Mouse (Mus musculus): Measurements from ENCODE around the gene Tmem107. TPM values are rescaled to one million over a fixed set of nuclear protein-coding genes. Genes with fewer than 3 reads are reported as not detected.

Tmem107 gene
- polyA plus RNA-seq, 1 experiment from 2014 or later = 28.4 TPM

DNA sequence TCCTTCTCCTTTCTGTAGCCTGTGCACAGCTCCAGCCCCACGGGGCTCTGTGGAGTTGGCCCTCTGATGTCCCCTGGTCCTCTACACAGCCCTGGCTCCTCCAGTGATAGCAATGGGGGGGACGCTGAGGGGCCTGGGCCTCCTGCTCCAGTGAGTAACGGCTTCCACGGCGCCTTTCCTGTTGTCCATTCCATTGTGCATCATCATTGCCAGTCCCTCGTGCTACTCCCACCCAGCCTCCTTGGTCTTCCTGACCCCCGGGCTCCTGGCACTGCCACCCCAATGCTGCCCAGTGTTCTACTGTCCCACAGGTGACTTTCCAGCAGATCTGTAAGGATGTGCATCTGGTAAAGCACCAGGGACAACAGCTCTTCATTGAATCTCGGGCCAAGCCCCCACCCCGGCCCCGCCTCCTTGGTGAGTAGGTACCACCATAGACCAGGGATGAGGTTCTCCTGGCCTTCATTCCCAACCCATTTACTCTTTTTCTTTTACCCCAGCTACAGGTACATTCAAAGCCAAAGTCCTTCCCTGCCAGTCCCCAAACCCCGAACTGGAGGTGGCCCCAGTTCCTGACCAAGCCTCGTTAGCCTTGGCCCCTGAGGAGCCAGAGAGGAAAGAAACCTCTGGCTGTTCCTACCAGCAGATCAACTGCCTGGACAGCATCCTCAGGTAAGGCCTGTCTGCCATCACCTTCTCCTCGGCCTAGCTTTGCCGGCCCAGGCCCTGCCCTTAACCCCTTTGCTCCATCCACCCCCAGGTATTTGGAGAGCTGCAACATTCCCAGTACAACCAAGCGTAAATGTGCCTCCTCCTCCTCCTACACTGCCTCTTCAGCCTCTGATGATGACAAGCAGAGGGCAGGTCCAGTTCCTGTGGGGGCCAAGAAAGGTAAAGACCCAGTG, 33.2 kb downstream of the Tmem107 start:
- H3K4me2 ChIP-seq = no peak overlapping the region
- no peak for ATAC-seq (ENCODE audit: extremely low read depth, insufficient number of reproducible peaks, low FRiP score, low TSS enrichment)
- WGBS = 91% methylated on average over 15 of the region's 15 CpGs
- H3K36me3 ChIP-seq = peaks cover 84% of the 10 kb centered on the region
- no peak overlapping the region for H3K4me3 ChIP-seq
- H3K27ac ChIP-seq (replicated peaks) = no peak overlapping the region
- H3K9me3 ChIP-seq = no peaks in the 10 kb centered on the region
- H3K4me1 ChIP-seq = peaks cover 21% of the 10 kb centered on the region
- no peaks in the 10 kb centered on the region for H3K27me3 ChIP-seq (replicated peaks)
- H3K9ac ChIP-seq = 0 out of 2 replicates have a peak overlapping the region, but pooled peaks have one; percentile 7

DNA sequence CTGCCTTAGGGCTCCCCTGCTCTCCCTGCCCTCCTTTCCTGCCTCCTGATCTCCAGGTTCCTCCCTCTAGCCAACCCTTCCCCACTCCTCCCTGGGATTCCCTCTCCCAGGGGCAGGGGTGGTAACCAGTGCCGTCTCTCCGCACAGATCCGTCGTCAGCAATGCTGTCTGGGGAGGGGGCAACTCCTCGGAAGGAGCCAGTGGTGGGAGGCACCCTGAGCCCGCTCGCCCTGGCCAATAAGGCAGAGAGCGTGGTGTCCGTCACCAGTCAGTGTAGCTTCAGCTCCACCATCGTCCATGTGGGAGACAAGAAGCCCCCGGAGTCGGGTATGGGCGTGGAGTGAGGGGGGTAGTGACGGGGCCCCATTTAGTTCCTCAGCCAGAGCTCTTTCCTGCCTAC, 33.9 kb downstream of the Tmem107 start:
- Histone ChIP-seq H3K9me3 (no peaks in the 10 kb centered on the region), H3K27me3 (replicated peaks) (no peaks in the 10 kb centered on the region), H3K4me3 (no peak overlapping the region), H3K27ac (replicated peaks) (no peak overlapping the region), H3K4me2 (no peak overlapping the region), H3K36me3 (peaks cover 91% of the 10 kb centered on the region), H3K9ac (no peak overlapping the region), H3K4me1 (peaks cover 17% of the 10 kb centered on the region)
- 88% methylated on average over 13 of the region's 14 CpGs for WGBS
- no peak for ATAC-seq (ENCODE audit: extremely low read depth, insufficient number of reproducible peaks, low FRiP score, low TSS enrichment)

DNA sequence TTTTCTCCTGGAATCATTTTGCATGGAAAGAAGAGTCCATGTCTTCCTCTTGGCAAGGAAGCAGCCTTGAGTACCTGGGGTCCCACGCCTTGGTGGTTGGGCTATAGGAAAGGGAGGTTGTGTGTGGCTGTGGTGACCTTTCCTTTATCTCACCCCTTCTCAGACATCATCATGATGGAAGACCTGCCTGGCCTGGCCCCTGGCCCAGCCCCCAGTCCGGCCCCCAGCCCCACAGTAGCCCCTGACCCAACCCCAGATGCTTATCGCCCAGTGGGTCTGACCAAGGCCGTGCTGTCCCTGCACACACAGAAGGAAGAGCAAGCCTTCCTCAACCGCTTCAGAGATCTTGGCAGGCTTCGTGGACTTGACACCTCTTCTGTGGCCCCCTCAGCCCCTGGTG, 34.6 kb downstream of the Tmem107 start:
- Histone ChIP-seq H3K4me2 (no peak overlapping the region), H3K27me3 (replicated peaks) (no peaks in the 10 kb centered on the region), H3K36me3 (peaks cover 95% of the 10 kb centered on the region), H3K4me1 (peaks cover 19% of the 10 kb centered on the region), H3K4me3 (no peak overlapping the region), H3K9me3 (no peaks in the 10 kb centered on the region), H3K9ac (0 out of 2 replicates have a peak overlapping the region, but pooled peaks have one; percentile 50), H3K27ac (replicated peaks) (no peak overlapping the region)
- ATAC-seq (ENCODE audit: extremely low read depth, insufficient number of reproducible peaks, low FRiP score, low TSS enrichment) = no peak
- 82% methylated on average over 6 of the region's 6 CpGs for WGBS

DNA sequence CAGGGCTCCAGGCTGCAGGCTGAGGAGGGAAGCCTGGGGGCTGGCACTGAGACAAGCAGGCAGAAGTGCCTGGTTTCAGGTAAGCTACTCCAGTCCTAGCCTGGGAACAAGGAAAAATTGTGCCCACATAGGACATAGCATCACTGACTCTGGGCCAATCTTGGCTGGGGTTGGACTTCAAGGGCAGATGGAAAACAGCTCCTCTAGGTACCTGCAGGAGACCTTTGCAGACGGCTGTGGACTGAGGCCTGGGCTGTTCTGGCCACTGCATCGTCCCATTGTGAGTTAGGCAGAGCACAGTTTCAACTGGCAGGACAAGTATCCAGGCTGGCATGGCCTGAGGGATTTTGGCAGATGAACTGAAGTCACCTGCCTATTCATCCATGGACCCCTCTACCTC, 35.2 kb downstream of the Tmem107 start:
- no peak overlapping the region for H3K4me2 ChIP-seq
- no peak for ATAC-seq (ENCODE audit: extremely low read depth, insufficient number of reproducible peaks, low FRiP score, low TSS enrichment)
- H3K27ac ChIP-seq (replicated peaks) = no peak overlapping the region
- peak overlapping the region; percentile 10; the same call in 1 of the 2 replicates for H3K9ac ChIP-seq
- WGBS = 83% methylated on average over 2 of the region's 2 CpGs
- peaks cover 91% of the 10 kb centered on the region for H3K36me3 ChIP-seq
- H3K9me3 ChIP-seq = no peaks in the 10 kb centered on the region
- no peak overlapping the region for H3K4me3 ChIP-seq
- peaks cover 13% of the 10 kb centered on the region for H3K4me1 ChIP-seq
- H3K27me3 ChIP-seq (replicated peaks) = no peaks in the 10 kb centered on the region

DNA sequence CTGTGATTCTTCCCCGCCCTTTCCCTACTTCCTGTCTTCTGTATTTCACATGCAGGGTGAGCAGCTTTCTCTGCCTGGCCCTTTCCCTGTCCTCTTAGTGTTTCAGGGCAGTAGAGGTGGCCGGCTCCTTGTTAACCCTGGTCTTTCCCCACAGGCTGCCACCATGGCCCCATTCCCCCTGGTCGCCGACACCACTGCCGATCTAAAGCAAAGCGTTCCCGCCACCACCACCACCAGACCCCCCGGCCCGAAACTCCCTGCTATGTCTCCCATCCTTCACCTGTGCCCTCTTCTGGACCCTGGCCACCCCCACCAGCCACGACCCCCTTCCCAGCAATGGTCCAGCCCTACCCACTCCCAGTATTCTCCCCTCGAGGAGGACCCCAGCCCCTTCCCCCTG, 35.7 kb downstream of the Tmem107 start:
- no peak overlapping the region for H3K27ac ChIP-seq (replicated peaks)
- H3K4me1 ChIP-seq = peaks cover 11% of the 10 kb centered on the region
- H3K36me3 ChIP-seq = peaks cover 86% of the 10 kb centered on the region

DNA sequence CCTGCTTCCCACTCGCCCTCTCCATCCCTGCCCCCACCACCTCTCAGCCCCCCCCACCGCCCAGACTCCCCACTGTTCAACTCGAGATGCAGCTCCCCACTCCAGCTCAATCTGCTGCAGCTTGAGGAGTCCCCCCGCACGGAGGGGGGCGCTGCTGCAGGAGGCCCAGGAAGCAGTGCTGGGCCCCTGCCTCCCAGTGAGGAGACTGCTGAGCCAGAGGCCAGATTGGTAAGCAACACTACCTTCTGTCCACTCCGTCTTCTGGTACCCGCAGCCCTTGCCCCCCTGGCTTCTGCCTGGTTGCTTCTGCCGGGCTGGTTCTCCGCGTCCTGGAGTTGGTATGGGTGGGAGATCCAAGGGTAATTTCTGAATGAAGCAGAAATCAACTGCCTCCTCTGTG, 36.2 kb downstream of the Tmem107 start:
- WGBS = 79% methylated on average over 11 of the region's 11 CpGs
- no peak overlapping the region for H3K9ac ChIP-seq
- ATAC-seq (ENCODE audit: extremely low read depth, insufficient number of reproducible peaks, low FRiP score, low TSS enrichment) = no peak
- no peaks in the 10 kb centered on the region for H3K9me3 ChIP-seq
- H3K4me1 ChIP-seq = peaks cover 17% of the 10 kb centered on the region
- no peak overlapping the region for H3K27ac ChIP-seq (replicated peaks)
- no peak overlapping the region for H3K4me3 ChIP-seq
- H3K4me2 ChIP-seq = no peak overlapping the region
- H3K36me3 ChIP-seq = peaks cover 80% of the 10 kb centered on the region
- H3K27me3 ChIP-seq (replicated peaks) = no peaks in the 10 kb centered on the region

More for the DNA sequence above, 35.7 kb downstream of the Tmem107 start:
- Histone ChIP-seq H3K27me3 (replicated peaks) (no peaks in the 10 kb centered on the region), H3K9ac (no peak overlapping the region), H3K4me3 (no peak overlapping the region), H3K9me3 (no peaks in the 10 kb centered on the region), H3K4me2 (no peak overlapping the region)
- 90% methylated on average over 11 of the region's 11 CpGs for WGBS
- ATAC-seq (ENCODE audit: extremely low read depth, insufficient number of reproducible peaks, low FRiP score, low TSS enrichment) = no peak

DNA sequence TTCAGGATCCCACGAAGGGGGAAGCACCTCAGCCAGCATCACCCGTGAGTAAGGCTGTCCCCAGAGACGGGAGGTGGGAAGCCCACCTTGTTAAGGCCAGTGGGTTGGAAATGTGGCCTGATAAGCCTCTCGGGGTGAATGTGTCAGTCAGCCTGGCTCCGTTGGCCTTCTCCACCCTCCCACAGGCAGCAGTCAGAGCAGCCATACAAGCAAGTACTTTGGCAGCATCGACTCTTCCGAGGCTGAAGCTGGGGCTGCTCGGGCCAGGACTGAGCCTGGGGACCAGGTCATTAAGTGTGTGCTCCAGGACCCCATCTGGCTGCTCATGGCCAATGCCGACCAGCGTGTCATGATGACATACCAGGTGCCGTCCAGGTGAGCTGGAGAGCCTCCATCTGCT, 37.1 kb downstream of the Tmem107 start:
- Histone ChIP-seq H3K36me3 (peaks cover 72% of the 10 kb centered on the region), H3K4me1 (peaks cover 22% of the 10 kb centered on the region), H3K27ac (replicated peaks) (no peak overlapping the region), H3K9ac (no peak overlapping the region), H3K4me3 (no peak overlapping the region), H3K9me3 (no peaks in the 10 kb centered on the region), H3K27me3 (replicated peaks) (no peaks in the 10 kb centered on the region), H3K4me2 (no peak overlapping the region)
- 81% methylated on average over 11 of the region's 11 CpGs for WGBS
- no peak for ATAC-seq (ENCODE audit: extremely low read depth, insufficient number of reproducible peaks, low FRiP score, low TSS enrichment)

DNA sequence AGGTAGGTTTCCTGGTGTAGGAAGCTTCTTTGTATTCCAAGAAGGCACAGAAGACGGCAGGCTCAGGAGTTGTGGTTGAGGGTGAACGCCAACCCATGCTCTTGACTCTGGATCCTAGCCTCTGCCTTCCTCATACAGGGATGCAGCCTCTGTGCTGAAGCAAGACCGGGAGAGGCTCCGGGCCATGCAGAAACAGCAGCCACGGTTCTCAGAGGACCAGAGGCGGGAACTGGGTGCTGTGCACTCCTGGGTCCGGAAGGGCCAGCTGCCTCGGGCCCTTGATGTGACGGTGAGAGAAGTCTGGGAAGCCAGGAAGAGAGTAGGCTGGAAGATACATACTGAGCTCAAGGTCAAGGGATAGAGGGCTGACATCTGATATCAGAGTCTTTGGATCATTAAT, 37.6 kb downstream of the Tmem107 start:
- Histone ChIP-seq H3K4me1 (peaks cover 22% of the 10 kb centered on the region), H3K27me3 (replicated peaks) (no peaks in the 10 kb centered on the region)
- 89% methylated on average over 9 of the region's 9 CpGs for WGBS

DNA sequence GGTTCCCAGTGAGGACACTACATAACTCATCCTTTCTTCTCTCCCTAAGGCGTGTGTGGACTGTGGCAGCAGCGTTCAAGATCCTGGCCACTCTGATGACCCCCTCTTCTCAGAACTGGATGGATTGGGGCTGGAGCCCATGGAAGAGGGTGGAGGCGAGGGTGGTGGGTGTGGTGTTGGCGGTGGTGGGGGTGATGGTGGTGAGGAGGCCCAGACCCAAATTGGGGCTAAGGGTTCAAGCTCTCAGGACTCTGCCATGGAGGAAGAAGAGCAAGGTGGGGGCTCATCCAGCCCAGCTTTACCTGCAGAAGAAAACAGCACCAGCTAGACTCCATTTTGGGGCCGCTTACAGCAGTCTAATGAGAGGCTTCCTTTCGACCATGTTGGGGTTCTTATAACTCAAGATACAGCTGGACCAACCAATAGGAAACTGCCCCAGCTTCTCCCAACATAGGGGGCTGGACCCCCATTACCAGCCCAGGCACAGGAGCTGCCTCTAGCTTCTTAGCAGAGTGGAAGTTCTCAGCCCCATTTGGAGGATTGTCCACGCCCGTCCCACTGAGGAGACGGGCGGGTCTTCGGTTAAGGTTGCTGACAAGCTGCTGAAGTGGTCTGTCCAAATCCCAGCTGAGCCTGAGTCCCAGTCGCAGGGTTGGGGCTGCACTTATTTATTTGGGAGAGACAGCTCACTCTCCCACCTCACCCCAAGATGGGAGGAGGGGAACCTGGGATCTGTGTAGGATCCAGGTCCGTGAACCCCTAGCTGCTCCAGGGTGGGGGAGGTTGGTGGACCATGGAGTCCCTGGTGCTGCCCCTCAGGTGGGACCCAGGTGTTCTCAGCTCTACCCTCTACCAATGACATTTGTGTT, 38.7 kb downstream of the Tmem107 start:
- Histone ChIP-seq H3K4me3 (no peak overlapping the region), H3K27ac (replicated peaks) (no peak overlapping the region), H3K4me1 (peaks cover 22% of the 10 kb centered on the region), H3K27me3 (replicated peaks) (no peaks in the 10 kb centered on the region; the same call in 1 of the 2 replicates), H3K9ac (no peak overlapping the region), H3K36me3 (peaks cover 56% of the 10 kb centered on the region), H3K9me3 (no peaks in the 10 kb centered on the region), H3K4me2 (peak overlapping the region; percentile 73)
- ATAC-seq (ENCODE audit: extremely low read depth, insufficient number of reproducible peaks, low FRiP score, low TSS enrichment) = no peak
- 74% methylated on average over 13 of the region's 13 CpGs for WGBS

More for the DNA sequence above, 37.6 kb downstream of the Tmem107 start:
- no peak overlapping the region for H3K4me2 ChIP-seq
- no peak for ATAC-seq (ENCODE audit: extremely low read depth, insufficient number of reproducible peaks, low FRiP score, low TSS enrichment)
- H3K9me3 ChIP-seq = no peaks in the 10 kb centered on the region
- H3K36me3 ChIP-seq = peaks cover 66% of the 10 kb centered on the region
- H3K27ac ChIP-seq (replicated peaks) = no peak overlapping the region
- no peak overlapping the region for H3K9ac ChIP-seq
- no peak overlapping the region for H3K4me3 ChIP-seq

DNA sequence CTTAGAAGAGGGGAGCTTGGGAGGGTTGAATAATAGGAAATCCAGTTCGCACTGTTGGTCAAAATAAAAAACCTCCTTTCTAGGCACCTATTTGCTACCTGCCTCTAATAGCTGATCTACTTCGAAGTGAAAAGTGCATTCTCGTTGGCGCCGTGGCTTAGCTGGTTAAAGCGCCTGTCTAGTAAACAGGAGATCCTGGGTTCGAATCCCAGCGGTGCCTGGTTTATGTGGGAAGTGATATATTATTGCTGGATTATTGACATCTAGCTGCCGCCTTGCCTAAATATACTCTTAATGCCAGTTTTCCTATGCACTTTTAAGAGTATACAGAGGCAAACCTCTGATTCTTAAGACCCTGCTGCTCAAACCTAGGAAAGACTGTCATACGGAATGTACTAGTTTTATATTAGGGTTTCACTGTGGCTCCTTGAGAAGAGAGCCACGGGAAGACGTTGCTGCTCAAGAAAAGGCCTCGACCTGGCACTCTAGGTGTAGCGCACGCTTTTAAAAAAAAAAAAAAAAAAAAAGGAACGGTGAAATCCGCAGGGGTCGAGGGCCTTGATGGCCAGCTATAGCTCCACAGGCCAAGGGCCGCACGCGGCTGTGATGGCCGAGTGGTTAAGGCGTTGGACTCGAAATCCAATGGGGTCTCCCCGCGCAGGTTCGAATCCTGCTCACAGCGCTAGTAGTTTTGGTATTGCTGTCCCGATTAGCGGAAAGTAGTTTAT, 39.9 kb downstream of the Tmem107 start:
- ATAC-seq (ENCODE audit: extremely low read depth, insufficient number of reproducible peaks, low FRiP score, low TSS enrichment) = peak; percentile 17; the same call in 1 of the 2 replicates
- peak overlapping the region; percentile 73 for H3K4me2 ChIP-seq
- H3K9me3 ChIP-seq = no peaks in the 10 kb centered on the region
- no peaks in the 10 kb centered on the region; the same call in 1 of the 2 replicates for H3K27me3 ChIP-seq (replicated peaks)
- H3K36me3 ChIP-seq = peaks cover 44% of the 10 kb centered on the region
- H3K4me1 ChIP-seq = peaks cover 22% of the 10 kb centered on the region
- peak overlapping the region; percentile 74 for H3K27ac ChIP-seq (replicated peaks)
- peak overlapping the region; percentile 65 for H3K4me3 ChIP-seq
- H3K9ac ChIP-seq = peak overlapping the region; percentile 79
- under 1% methylated on average over 30 of the region's 30 CpGs for WGBS
